Mouse (Mus musculus): Measurements from ENCODE around the gene Prss41.
"Not testable (repeated sequence)": the region's sequence is repeated elsewhere in the genome, so short reads cannot be mapped to it uniquely, and the experiment has no call there.

Gene Prss41

GRCm38 (mm10) chr17:23843812-23844273 lies at the start of gene Prss41, which contains the start of gene Prss32:
TSS of gene Prss41 (minus strand) at chr17:23844172.
TSS of gene Prss32 (plus strand) at chr17:23843855.
- peak; percentile 23 for DNase-seq (ENCODE audit: low spot score)

- not testable (repeated sequence) for DNase-seq (ENCODE audit: low spot score)
Measured at GRCm38 (mm10) chr17:23880576-23880975, 36.6 kb upstream of the Prss41 start, which contains the start of the genes Dcpp1 and Dcpp2. TSS of gene Dcpp1 (plus strand) at chr17:23880876. TSS of gene Dcpp2 (plus strand) at chr17:23880880.

GRCm38 (mm10) chr17:23877166-23877565 lies 33.2 kb upstream of the Prss41 start:
- DNase-seq (ENCODE audit: low spot score) = no peak

GRCm38 (mm10) chr17:23876741-23877140 lies 32.8 kb upstream of the Prss41 start:
- DNase-seq (ENCODE audit: low spot score) = no peak

GRCm38 (mm10) chr17:23873884-23874856 lies 30.2 kb upstream of the Prss41 start:
- no peak for DNase-seq (ENCODE audit: low spot score)

GRCm38 (mm10) chr17:23868513-23868912 lies 24.5 kb upstream of the Prss41 start:
- DNase-seq (ENCODE audit: low spot score) = no peak

GRCm38 (mm10) chr17:23867756-23868155 lies 23.8 kb upstream of the Prss41 start, which contains the start of gene Prss21:
TSS of gene Prss21 (plus strand) at chr17:23868056.
- DNase-seq (ENCODE audit: low spot score) = no peak

GRCm38 (mm10) chr17:23862926-23863325 lies 19.0 kb upstream of the Prss41 start:
- DNase-seq (ENCODE audit: low spot score) = no peak

- DNase-seq (ENCODE audit: low spot score) = no peak
Measured at GRCm38 (mm10) chr17:23857913-23858312, 13.9 kb upstream of the Prss41 start.

- DNase-seq (ENCODE audit: low spot score) = no peak
Measured at GRCm38 (mm10) chr17:23857193-23857592, 13.2 kb upstream of the Prss41 start.

- no peak for DNase-seq (ENCODE audit: low spot score)
Measured at GRCm38 (mm10) chr17:23854229-23854765, 10.3 kb upstream of the Prss41 start.

GRCm38 (mm10) chr17:23853292-23853691 lies 9.3 kb upstream of the Prss41 start:
- peak; percentile 30 for DNase-seq (ENCODE audit: low spot score)

GRCm38 (mm10) chr17:23850853-23851749 lies 7.1 kb upstream of the Prss41 start:
- peak; percentile 37 for DNase-seq (ENCODE audit: low spot score)

- DNase-seq (ENCODE audit: low spot score) = no peak
Measured at GRCm38 (mm10) chr17:23850028-23850427, 6.1 kb upstream of the Prss41 start.

GRCm38 (mm10) chr17:23843141-23843811 lies 696 bp downstream of the Prss41 start:
- DNase-seq (ENCODE audit: low spot score) = no peak

GRCm38 (mm10) chr17:23841145-23841544 lies 2.8 kb downstream of the Prss41 start:
- DNase-seq (ENCODE audit: low spot score) = peak; percentile 36

GRCm38 (mm10) chr17:23836006-23836575 lies 7.9 kb downstream of the Prss41 start, which contains the start of gene Prss33:
TSS of gene Prss33 (minus strand) at chr17:23836056.
- DNase-seq (ENCODE audit: low spot score) = no peak

- DNase-seq (ENCODE audit: low spot score) = no peak
Measured at GRCm38 (mm10) chr17:23831201-23831600, 12.8 kb downstream of the Prss41 start.

GRCm38 (mm10) chr17:23829064-23829619 lies 14.8 kb downstream of the Prss41 start, which contains the start of gene Elob:
TSS of gene Elob (minus strand) at chr17:23829136.
- peak; percentile 73 for DNase-seq (ENCODE audit: low spot score)

GRCm38 (mm10) chr17:23828271-23829001 lies 15.5 kb downstream of the Prss41 start:
- DNase-seq (ENCODE audit: low spot score) = peak; percentile 55

Data from spleen, adult 12 weeks (tissue).